Mouse (Mus musculus) mature B cell (primary cell): ENCODE measurements around the gene Slc26a3.
"Not testable (repeated sequence)": the region's sequence is repeated elsewhere in the genome, so short reads cannot be mapped to it uniquely, and the experiment has no call there.

Source experiments
- in situ Hi-C: fragments of 300-500 bp; cut with MboI; formaldehyde crosslinking; loops from 2 replicates; pipeline ENCODE4 v1.14.3; 2019

The Slc26a3 gene

GRCm38 (mm10) chr12:31421901-31422574 lies 31.4 kb downstream of the Slc26a3 start:
- in situ Hi-C loops, result no loop called here

- in situ Hi-C loops, result no loop called here
These were observed 47.1 kb downstream of the Slc26a3 start for GRCm38 (mm10) chr12:31437791-31438190.

GRCm38 (mm10) chr12:31439612-31440011 lies 48.9 kb downstream of the Slc26a3 start:
- in situ Hi-C loops, result no loop called here

- in situ Hi-C loops, result no loop called here
These were observed 53.5 kb downstream of the Slc26a3 start for GRCm38 (mm10) chr12:31444131-31444546.

GRCm38 (mm10) chr12:31444827-31445226 lies 54.2 kb downstream of the Slc26a3 start:
- in situ Hi-C loops, result no loop called here

GRCm38 (mm10) chr12:31449341-31449740 lies 58.7 kb downstream of the Slc26a3 start:
- in situ Hi-C loops, result no loop called here

GRCm38 (mm10) chr12:31456271-31456670 lies 65.6 kb downstream of the Slc26a3 start:
- in situ Hi-C loops, result no loop called here

- in situ Hi-C loops, result no loop called here
These were observed 67.8 kb downstream of the Slc26a3 start for GRCm38 (mm10) chr12:31458474-31458873.

- in situ Hi-C loops, result not testable (repeated sequence)
These were observed 69.6 kb downstream of the Slc26a3 start for GRCm38 (mm10) chr12:31460270-31460669.

- in situ Hi-C loops, result no loop called here
These were observed 70.7 kb downstream of the Slc26a3 start for GRCm38 (mm10) chr12:31461371-31461770.

GRCm38 (mm10) chr12:31462615-31463014 lies 71.9 kb downstream of the Slc26a3 start:
- in situ Hi-C loops, result no loop called here

GRCm38 (mm10) chr12:31478182-31478581 lies 87.5 kb downstream of the Slc26a3 start:
- in situ Hi-C loops, result not testable (repeated sequence)

- in situ Hi-C loops, result no loop called here
These were observed 95.8 kb downstream of the Slc26a3 start for GRCm38 (mm10) chr12:31486431-31486830.

- in situ Hi-C loops, result no loop called here
These were observed 108.3 kb downstream of the Slc26a3 start for GRCm38 (mm10) chr12:31498936-31499313.

GRCm38 (mm10) chr12:31499314-31500131 lies 108.9 kb downstream of the Slc26a3 start, which contains the start of gene Cbll1:
Gene Cbll1, minus strand, starts transcription at chr12:31499616.
- in situ Hi-C loops, result loop anchor here (25.0 kb wide), 1 partner anchor 438 kb away; no protein-coding TSS in a partner anchor

- in situ Hi-C loops, result loop anchor here (25.0 kb wide), 1 partner anchor 437 kb away; no protein-coding TSS in a partner anchor
These were observed 109.5 kb downstream of the Slc26a3 start for GRCm38 (mm10) chr12:31500196-31500595.

- in situ Hi-C loops, result loop anchor here (25.0 kb wide), 1 partner anchor 436 kb away; no protein-coding TSS in a partner anchor
These were observed 110.6 kb downstream of the Slc26a3 start for GRCm38 (mm10) chr12:31501266-31501665.

GRCm38 (mm10) chr12:31503211-31503610 lies 112.5 kb downstream of the Slc26a3 start:
- in situ Hi-C loops, result loop anchor here (25.0 kb wide), 1 partner anchor 434 kb away; no protein-coding TSS in a partner anchor

- in situ Hi-C loops, result loop anchor here (25.0 kb wide), 1 partner anchor 429 kb away; no protein-coding TSS in a partner anchor
These were observed 117.2 kb downstream of the Slc26a3 start for GRCm38 (mm10) chr12:31507718-31508364.

- in situ Hi-C loops, result loop anchor here (25.0 kb wide), 1 partner anchor 429 kb away; no protein-coding TSS in a partner anchor
These were observed 117.8 kb downstream of the Slc26a3 start for GRCm38 (mm10) chr12:31508496-31508895.

GRCm38 (mm10) chr12:31511218-31511617 lies 120.5 kb downstream of the Slc26a3 start:
- in situ Hi-C loops, result loop anchor here (25.0 kb wide), 1 partner anchor 426 kb away; no protein-coding TSS in a partner anchor
